Mouse (Mus musculus) midbrain, embryonic 14.5 days (tissue): ENCODE results near the gene Dagla. TPM values are rescaled to one million over a fixed set of nuclear protein-coding genes. Genes with fewer than 3 reads are reported as not detected.

ENCODE experiments used
- ATAC-seq: fragments of 200-750 bp; cut with Nextera tagmentation; 2 replicates; pipeline ENCODE4 v1.8.0; 2017; ENCODE audit warnings: moderate number of reproducible peaks, moderate library complexity; ENCODE audit not compliant: low FRiP score, low TSS enrichment
- DNase-seq: peaks from one replicate; pipeline ENCODE4 v3.0.0-alpha.2; 2015
- H3K27ac ChIP-seq: fragments of 300-500 bp; sonication (generic); replicated peaks from 2 replicates; pipeline ENCODE4 v1.5.1; 2014; ENCODE audit warnings: mild to moderate bottlenecking, low read depth, low read length, moderate library complexity
- H3K27me3 ChIP-seq: fragments of 300-500 bp; sonication (generic); 2 replicates; pipeline ENCODE4 v1.6.1; 2014; ENCODE audit warnings: low read length, control low read depth, mixed read lengths; ENCODE audit not compliant: control insufficient read depth, insufficient read depth
- H3K36me3 ChIP-seq: fragments of 300-500 bp; sonication (generic); 2 replicates; pipeline ENCODE4 v1.6.1; 2014; ENCODE audit warnings: low read length, control low read depth; ENCODE audit not compliant: control insufficient read depth, insufficient read depth
- H3K4me1 ChIP-seq: fragments of 300-500 bp; sonication (generic); 2 replicates; pipeline ENCODE4 v1.6.1; 2014; ENCODE audit warnings: mild to moderate bottlenecking, antibody characterized with exemption, low read length, control low read depth; ENCODE audit not compliant: control insufficient read depth, insufficient read depth
- H3K4me2 ChIP-seq: fragments of 300-500 bp; sonication (generic); 2 replicates; pipeline ENCODE4 v1.6.1; 2014; ENCODE audit warnings: mild to moderate bottlenecking, low read length, moderate library complexity
- H3K4me3 ChIP-seq: fragments of 300-500 bp; sonication (generic); replicated peaks from 2 replicates; pipeline ENCODE4 v1.5.1; 2014; ENCODE audit warnings: low read depth, low read length
- H3K9ac ChIP-seq: fragments of 300-500 bp; sonication (generic); replicated peaks from 2 replicates; pipeline ENCODE4 v1.6.1; 2014; ENCODE audit warnings: mild to moderate bottlenecking, low read length, moderate library complexity
- H3K9me3 ChIP-seq: fragments of 300-500 bp; sonication (generic); 2 replicates; pipeline ENCODE4 v1.6.1; 2016; ENCODE audit warnings: low read length, control low read depth, mixed read lengths; ENCODE audit not compliant: control insufficient read depth
- WGBS: fragments of 180-500 bp; shearing (Covaris S2); extraction: QIAGEN DNeasy Blood & Tissue Kit; methylation state at CpG from one replicate; pipeline ENCODE4 v1.1.7; 2014; 5-methylcytosine and 5-hydroxymethylcytosine counted together
- polyA plus RNA-seq: library from polyadenylated mRNA; unstranded; fragments of >200 nt; fragmentation: Nextera tagmentation; extraction: Ambion mirVana; gene quantifications from 2 replicates; pipeline ENCODE4 v1.2.1, GENCODE M21; 2014

Gene Dagla
- 9.4 and 9.8 TPM in 2 replicates for polyA plus RNA-seq

GRCm38 (mm10) chr19:10304810-10305544, at the start of gene Dagla:
TSS of gene Dagla (minus strand) at chr19:10304877.
- Histone ChIP-seq H3K27ac (0 out of 2 replicates have a peak within 1 kb of the TSS, but pooled peaks have one; percentile 32), H3K4me3 (peak within 1 kb of the TSS; percentile 81), H3K9ac (peak within 1 kb of the TSS; percentile 89), H3K27me3 (no peaks in the 10 kb centered on the region), H3K9me3 (no peaks in the 10 kb centered on the region), H3K4me2 (peak within 1 kb of the TSS; percentile 86), H3K4me1 (peaks cover 21% of the 10 kb centered on the region), H3K36me3 (no peaks in the 10 kb centered on the region)
- WGBS: 8% methylated on average over 56 of the region's 56 CpGs
- ATAC-seq (peak; percentile 86), DNase-seq (peak; percentile 93)

- Histone ChIP-seq H3K4me1 (peaks cover 11% of the 10 kb centered on the region; the same call in 1 of the 2 replicates), H3K36me3 (no peaks in the 10 kb centered on the region), H3K9ac (no peak overlapping the region), H3K27me3 (no peaks in the 10 kb centered on the region), H3K9me3 (no peaks in the 10 kb centered on the region), H3K27ac (no peak overlapping the region), H3K4me2 (no peak overlapping the region), H3K4me3 (no peak overlapping the region)
- ATAC-seq (no peak), DNase-seq (no peak)
- WGBS: 91% methylated on average over 7 of the region's 7 CpGs
Measured at GRCm38 (mm10) chr19:10352218-10352617, 47.5 kb upstream of the Dagla start.

DNA sequence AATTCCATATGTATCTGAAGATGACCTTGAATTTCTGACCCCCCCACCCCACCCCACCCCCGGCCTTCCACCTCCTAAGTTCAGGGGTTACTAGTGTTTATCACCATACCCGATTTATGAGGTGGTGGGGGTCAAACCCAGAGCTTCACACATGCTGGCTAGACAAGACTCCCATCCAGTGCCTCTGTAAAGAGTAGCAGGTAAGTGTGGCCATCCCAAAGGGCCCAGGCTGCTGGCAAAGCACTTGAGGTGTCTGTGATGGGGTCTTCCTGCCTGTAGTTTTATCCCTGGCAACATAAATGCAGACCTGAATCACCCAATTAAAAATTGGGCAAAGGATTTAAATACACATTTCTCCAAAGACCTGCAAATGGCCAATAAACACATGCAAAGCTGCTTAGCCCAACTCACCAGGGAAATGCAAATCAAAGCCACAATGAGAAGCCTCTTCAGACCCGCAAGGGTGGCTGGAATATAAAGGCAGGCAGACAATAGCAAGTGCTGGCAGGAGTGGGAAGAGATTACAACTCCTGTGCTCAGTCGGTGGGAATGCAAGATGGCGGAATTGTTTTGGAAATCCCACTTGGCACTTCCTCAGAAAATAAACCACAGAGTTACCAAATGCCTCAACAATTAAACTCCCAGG, 43.1 kb upstream of the Dagla start:
- Histone ChIP-seq H3K36me3 (no peaks in the 10 kb centered on the region), H3K27me3 (no peaks in the 10 kb centered on the region), H3K27ac (no peak overlapping the region), H3K4me3 (no peak overlapping the region), H3K4me1 (0 out of 2 replicates have a peak, but pooled peaks cover 7% of the 10 kb centered on the region), H3K4me2 (no peak overlapping the region), H3K9me3 (no peaks in the 10 kb centered on the region), H3K9ac (no peak overlapping the region)
- DNase-seq (peak; percentile 78), ATAC-seq (peak; percentile 27; the same call in 1 of the 2 replicates)
- 21% methylated on average over 5 of the region's 5 CpGs for WGBS

DNA sequence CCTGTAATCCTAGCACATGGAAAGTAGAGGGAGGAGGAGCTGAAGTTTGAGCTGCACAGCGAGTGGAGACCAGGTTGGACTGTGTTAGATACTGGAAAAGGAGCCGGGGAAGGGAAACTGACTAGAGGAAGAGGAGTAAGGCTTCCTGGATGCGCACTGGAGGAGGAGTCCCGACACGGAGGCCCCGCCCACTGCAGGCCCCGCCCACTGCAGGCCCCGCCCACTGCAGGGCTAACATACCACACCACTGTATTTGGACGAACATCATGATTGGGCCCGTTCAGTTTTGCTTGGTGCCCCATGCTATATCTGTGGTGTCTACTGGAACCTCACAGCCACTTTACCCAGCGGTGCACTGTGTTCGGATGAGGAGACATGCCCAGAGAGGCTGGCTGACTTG, 41.0 kb upstream of the Dagla start:
- Histone ChIP-seq H3K27me3 (no peaks in the 10 kb centered on the region), H3K4me3 (no peak overlapping the region), H3K9me3 (no peaks in the 10 kb centered on the region), H3K4me2 (no peak overlapping the region), H3K4me1 (peaks cover 17% of the 10 kb centered on the region), H3K36me3 (no peaks in the 10 kb centered on the region), H3K9ac (no peak overlapping the region), H3K27ac (no peak overlapping the region)
- WGBS: 47% methylated on average over 12 of the region's 12 CpGs
- no peak for ATAC-seq
- no peak for DNase-seq

DNA sequence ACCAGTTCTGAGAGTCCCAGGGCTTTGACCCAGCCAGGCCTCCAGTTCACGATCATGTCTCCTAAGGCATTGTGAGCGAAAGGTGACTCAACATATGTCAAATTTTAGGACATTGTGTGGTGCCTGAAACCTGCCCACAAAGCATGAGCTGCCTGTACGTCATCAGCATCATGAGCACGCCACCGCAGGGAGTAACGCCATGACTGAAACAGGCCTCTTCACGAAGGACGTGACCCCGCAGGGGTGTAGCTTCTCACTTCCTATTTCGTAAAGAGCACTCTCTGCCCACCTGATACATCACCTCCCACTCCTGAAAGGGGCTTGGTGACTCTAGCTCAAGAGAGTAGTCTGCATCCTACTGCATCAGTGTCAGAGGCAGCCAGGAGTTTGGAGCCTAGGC, 39.2 kb upstream of the Dagla start:
- peaks cover 21% of the 10 kb centered on the region for H3K4me1 ChIP-seq
- no peak overlapping the region for H3K4me3 ChIP-seq
- ATAC-seq (no peak), DNase-seq (no peak)
- H3K9ac ChIP-seq: no peak overlapping the region
- no peaks in the 10 kb centered on the region for H3K27me3 ChIP-seq
- H3K36me3 ChIP-seq: no peaks in the 10 kb centered on the region
- 91% methylated on average over 10 of the region's 10 CpGs for WGBS
- H3K4me2 ChIP-seq: no peak overlapping the region
- no peak overlapping the region for H3K27ac ChIP-seq
- no peaks in the 10 kb centered on the region for H3K9me3 ChIP-seq

DNA sequence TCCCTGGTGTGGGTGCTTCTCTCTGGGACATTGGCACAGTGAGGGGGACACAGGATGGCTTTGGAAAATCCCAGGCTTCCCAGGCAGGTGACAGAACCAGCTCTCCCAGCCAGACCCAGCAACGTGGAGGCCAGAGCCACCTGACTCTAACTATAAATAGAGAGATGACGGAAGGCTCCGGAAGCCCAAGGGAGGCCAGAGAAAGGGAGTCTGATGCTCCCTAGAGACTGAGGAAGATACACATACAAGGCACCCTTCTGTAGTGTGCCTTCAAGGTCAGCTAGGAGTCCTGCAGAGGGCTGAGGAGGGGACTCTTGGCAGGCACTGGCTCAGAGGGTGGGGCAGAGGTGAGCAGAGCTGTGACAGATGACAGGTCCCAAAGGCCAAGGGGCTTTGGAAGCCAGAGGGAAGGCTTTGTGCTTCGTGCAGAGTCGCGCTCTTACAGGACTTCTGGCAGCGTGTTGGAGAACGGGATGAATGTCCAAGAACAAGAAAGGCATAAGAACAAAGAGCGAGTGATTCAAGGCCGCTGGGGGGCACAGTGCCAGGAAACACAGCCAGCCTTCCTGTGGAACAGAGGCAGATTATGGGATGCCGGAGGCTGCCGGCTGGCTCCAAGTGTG, 37.3 kb upstream of the Dagla start:
- peak; percentile 44; the same call in 1 of the 2 replicates for ATAC-seq
- Histone ChIP-seq H3K4me3 (no peak overlapping the region), H3K27me3 (no peaks in the 10 kb centered on the region; the same call in 1 of the 2 replicates), H3K4me1 (peaks cover 19% of the 10 kb centered on the region), H3K9ac (no peak overlapping the region), H3K4me2 (0 out of 2 replicates have a peak overlapping the region, but pooled peaks have one; percentile 6), H3K9me3 (no peaks in the 10 kb centered on the region), H3K27ac (peak overlapping the region; percentile 14; the same call in 1 of the 2 replicates), H3K36me3 (no peaks in the 10 kb centered on the region)
- WGBS: 24% methylated on average over 12 of the region's 12 CpGs
- DNase-seq: peak; percentile 86

GRCm38 (mm10) chr19:10341152-10341551, 36.5 kb upstream of the Dagla start:
- H3K36me3 ChIP-seq: no peaks in the 10 kb centered on the region
- no peak overlapping the region for H3K4me3 ChIP-seq
- DNase-seq (peak; percentile 89), ATAC-seq (no peak)
- H3K4me1 ChIP-seq: peaks cover 17% of the 10 kb centered on the region
- H3K9ac ChIP-seq: no peak overlapping the region
- no peaks in the 10 kb centered on the region; the same call in 1 of the 2 replicates for H3K27me3 ChIP-seq
- 12% methylated on average over 11 of the region's 11 CpGs for WGBS
- H3K27ac ChIP-seq: no peak overlapping the region
- H3K4me2 ChIP-seq: no peak overlapping the region
- H3K9me3 ChIP-seq: no peaks in the 10 kb centered on the region

DNA sequence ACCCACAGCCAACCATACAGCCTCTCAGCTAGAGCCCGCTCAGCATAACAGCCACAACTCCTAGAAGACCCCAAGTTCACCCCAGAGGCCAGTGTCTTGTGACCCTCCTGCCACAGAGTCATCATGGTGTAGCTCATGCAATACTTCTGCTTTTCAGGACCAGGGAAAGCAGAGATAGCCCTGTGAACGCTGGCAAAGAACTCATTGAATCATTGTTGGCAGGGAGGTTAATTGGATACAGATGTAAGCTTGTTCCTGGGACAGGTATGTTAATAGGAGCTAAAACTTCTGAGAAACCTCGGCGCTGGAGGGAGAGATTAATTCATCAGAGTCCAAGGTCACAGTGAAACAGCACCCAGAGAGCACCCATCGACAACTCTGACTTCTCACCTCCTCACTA, 36.0 kb upstream of the Dagla start:
- H3K9me3 ChIP-seq: no peaks in the 10 kb centered on the region

More for the DNA sequence above, 36.0 kb upstream of the Dagla start:
- no peak for DNase-seq
- no peak for ATAC-seq
- H3K36me3 ChIP-seq: no peaks in the 10 kb centered on the region
- no peak overlapping the region for H3K27ac ChIP-seq
- no peaks in the 10 kb centered on the region; the same call in 1 of the 2 replicates for H3K27me3 ChIP-seq
- 43% methylated on average over 5 of the region's 5 CpGs for WGBS
- H3K4me2 ChIP-seq: no peak overlapping the region
- peaks cover 17% of the 10 kb centered on the region for H3K4me1 ChIP-seq
- H3K4me3 ChIP-seq: no peak overlapping the region
- H3K9ac ChIP-seq: no peak overlapping the region
